Mouse (Mus musculus): ENCODE measurements at regions not wholly inside any gene's neighbourhood (a gene's known extent, or its start where the extent isn't known, plus 50 kb on each side); places are given as distances from the start of the nearest gene placed in this dataset.

- DNase-seq (ENCODE audit: low read depth, low spot score): no peak
Observed at GRCm38 (mm10) chr9:61675366-61675765, 239.0 kb downstream of the Rplp1 start.

GRCm38 (mm10) chr9:61673575-61674203, 240.7 kb downstream of the Rplp1 start:
- DNase-seq (ENCODE audit: low read depth, low spot score): no peak

- no peak for DNase-seq (ENCODE audit: low read depth, low spot score)
Observed at GRCm38 (mm10) chr9:61670986-61671385, 243.4 kb downstream of the Rplp1 start.

GRCm38 (mm10) chr9:61669729-61670520, 244.4 kb downstream of the Rplp1 start:
- DNase-seq (ENCODE audit: low read depth, low spot score): no peak

- DNase-seq (ENCODE audit: low read depth, low spot score): no peak
Observed at GRCm38 (mm10) chr9:61668723-61669122, 245.6 kb downstream of the Rplp1 start.

- DNase-seq (ENCODE audit: low read depth, low spot score): no peak
Observed at GRCm38 (mm10) chr9:61668157-61668697, 246.1 kb downstream of the Rplp1 start.

- DNase-seq (ENCODE audit: low read depth, low spot score): no peak
Observed at GRCm38 (mm10) chr9:61667453-61668074, 246.8 kb downstream of the Rplp1 start.

GRCm38 (mm10) chr9:61666761-61667332, 247.5 kb downstream of the Rplp1 start:
- no peak for DNase-seq (ENCODE audit: low read depth, low spot score)

- no peak for DNase-seq (ENCODE audit: low read depth, low spot score)
Observed at GRCm38 (mm10) chr9:61666118-61666517, 248.2 kb downstream of the Rplp1 start.

GRCm38 (mm10) chr9:61665254-61665653, 249.1 kb downstream of the Rplp1 start:
- DNase-seq (ENCODE audit: low read depth, low spot score): no peak

GRCm38 (mm10) chr9:61664000-61664622, 250.2 kb downstream of the Rplp1 start:
- no peak for DNase-seq (ENCODE audit: low read depth, low spot score)

GRCm38 (mm10) chr9:61662055-61663028, 252.0 kb downstream of the Rplp1 start:
- DNase-seq (ENCODE audit: low read depth, low spot score): no peak

- no peak for DNase-seq (ENCODE audit: low read depth, low spot score)
Observed at GRCm38 (mm10) chr9:61660191-61660590, 254.2 kb downstream of the Rplp1 start.

GRCm38 (mm10) chr9:61657996-61658395, 256.3 kb downstream of the Rplp1 start:
- DNase-seq (ENCODE audit: low read depth, low spot score): no peak

- DNase-seq (ENCODE audit: low read depth, low spot score): no peak
Observed at GRCm38 (mm10) chr9:61655433-61655981, 258.8 kb downstream of the Rplp1 start.

- no peak for DNase-seq (ENCODE audit: low read depth, low spot score)
Observed at GRCm38 (mm10) chr9:61645661-61646425, 268.5 kb downstream of the Rplp1 start.

- DNase-seq (ENCODE audit: low read depth, low spot score): no peak
Observed at GRCm38 (mm10) chr9:61640739-61641138, 268.6 kb downstream of the Tle3 start.

GRCm38 (mm10) chr9:61638908-61639307, 266.7 kb downstream of the Tle3 start:
- DNase-seq (ENCODE audit: low read depth, low spot score): no peak

- no peak for DNase-seq (ENCODE audit: low read depth, low spot score)
Observed at GRCm38 (mm10) chr9:61633936-61634335, 261.8 kb downstream of the Tle3 start.

All from c-Kit-negative CD71-positive TER-119-positive erythroid progenitor cells, embryonic 14.5 days (primary cell).